Mouse (Mus musculus): ENCODE results near the gene Olfr623.

The Olfr623 gene

GRCm38 (mm10) chr7:103663598-103663997 lies at the start of gene Olfr623:
Gene Olfr623 (minus strand): TSS chr7:103663698.
- no peak for DNase-seq (ENCODE audit: low spot score)

- peak; percentile 4 for DNase-seq (ENCODE audit: low spot score)
Measured at GRCm38 (mm10) chr7:103712024-103712423, 48.5 kb upstream of the Olfr623 start.

- no peak for DNase-seq (ENCODE audit: low spot score)
Measured at GRCm38 (mm10) chr7:103699469-103699868, 36.0 kb upstream of the Olfr623 start.

GRCm38 (mm10) chr7:103682420-103682819 lies 18.9 kb upstream of the Olfr623 start, which contains the start of gene Olfr625-ps1:
Gene Olfr625-ps1 (plus strand): TSS chr7:103682720.
- DNase-seq (ENCODE audit: low spot score), result no peak

GRCm38 (mm10) chr7:103671091-103671490 lies 7.6 kb upstream of the Olfr623 start, which contains the start of gene Olfr624:
Gene Olfr624 (minus strand): TSS chr7:103671191.
- DNase-seq (ENCODE audit: low spot score), result no peak

GRCm38 (mm10) chr7:103644070-103644469 lies 19.4 kb downstream of the Olfr623 start:
- no peak for DNase-seq (ENCODE audit: low spot score)

- DNase-seq (ENCODE audit: low spot score), result no peak
Measured at GRCm38 (mm10) chr7:103642602-103643001, 20.9 kb downstream of the Olfr623 start, which contains the start of gene Olfr622. Gene Olfr622 (minus strand): TSS chr7:103642702.

- DNase-seq (ENCODE audit: low spot score), result no peak
Measured at GRCm38 (mm10) chr7:103636795-103637194, 26.7 kb downstream of the Olfr623 start.

GRCm38 (mm10) chr7:103612434-103612833 lies 51.1 kb downstream of the Olfr623 start, which contains the start of gene Olfr620:
Gene Olfr620 (minus strand): TSS chr7:103612534.
- no peak for DNase-seq (ENCODE audit: low spot score)
